Mouse (Mus musculus) intestine, embryonic 16.5 days (tissue): ENCODE measurements around the gene Cux1. TPM values are rescaled to one million over a fixed set of nuclear protein-coding genes. Genes with fewer than 3 reads are reported as not detected.
A peak's percentile ranks its signal among the peaks of the same experiment; 100 is the strongest.
"Not testable (repeated sequence)": the region's sequence is repeated elsewhere in the genome, so short reads cannot be mapped to it uniquely, and the experiment has no call there.

Experiments used
- ATAC-seq: fragments of 200-750 bp; cut with Nextera tagmentation; 2 replicates; pipeline ENCODE4 v1.8.0; 2017; ENCODE audit warnings: moderate TSS enrichment, moderate library complexity
- H3K27ac ChIP-seq: fragments of 300-500 bp; sonication (generic); 2 replicates; pipeline ENCODE4 v1.5.1; 2014; ENCODE audit warnings: mild to moderate bottlenecking, low read length
- H3K27me3 ChIP-seq: fragments of 300-500 bp; sonication (generic); replicated peaks from 2 replicates; pipeline ENCODE4 v1.6.1; 2014; ENCODE audit warnings: low read length, control low read depth, mixed read lengths; ENCODE audit not compliant: control insufficient read depth, insufficient read depth
- H3K36me3 ChIP-seq: fragments of 300-500 bp; sonication (generic); 2 replicates; pipeline ENCODE4 v1.6.1; 2014; ENCODE audit warnings: low read length, control low read depth; ENCODE audit not compliant: control insufficient read depth, insufficient read depth
- H3K4me1 ChIP-seq: fragments of 300-500 bp; sonication (generic); 2 replicates; pipeline ENCODE4 v1.6.1; 2014; ENCODE audit warnings: low read length, control low read depth, mixed read lengths; ENCODE audit not compliant: control insufficient read depth, insufficient read depth
- H3K4me2 ChIP-seq: fragments of 300-500 bp; sonication (generic); 2 replicates; pipeline ENCODE4 v1.6.1; 2014; ENCODE audit warnings: low read depth, low read length, control low read depth
- H3K4me3 ChIP-seq: fragments of 300-500 bp; sonication (generic); 2 replicates; pipeline ENCODE4 v1.5.1; 2014; ENCODE audit warnings: mild to moderate bottlenecking, low read length
- H3K9ac ChIP-seq: fragments of 300-500 bp; sonication (generic); 2 replicates; pipeline ENCODE4 v1.6.1; 2014; ENCODE audit warnings: low read depth, low read length
- H3K9me3 ChIP-seq: fragments of 300-500 bp; sonication (generic); 2 replicates; pipeline ENCODE4 v1.6.1; 2016; ENCODE audit warnings: low read length, control low read depth; ENCODE audit not compliant: control insufficient read depth
- WGBS: fragments of 180-500 bp; shearing (Covaris S2); extraction: QIAGEN DNeasy Blood & Tissue Kit; methylation state at CpG from one replicate; pipeline ENCODE4 v1.1.7; 2014; 5-methylcytosine and 5-hydroxymethylcytosine counted together
- polyA plus RNA-seq: library from polyadenylated mRNA; unstranded; fragments of >200 nt; fragmentation: Nextera tagmentation; extraction: Ambion mirVana; gene quantifications from 2 replicates; pipeline ENCODE4 v1.2.1, GENCODE M21; 2015

Cux1 gene
- polyA plus RNA-seq, 1 experiment from 2014 or later: 62.5 TPM

DNA sequence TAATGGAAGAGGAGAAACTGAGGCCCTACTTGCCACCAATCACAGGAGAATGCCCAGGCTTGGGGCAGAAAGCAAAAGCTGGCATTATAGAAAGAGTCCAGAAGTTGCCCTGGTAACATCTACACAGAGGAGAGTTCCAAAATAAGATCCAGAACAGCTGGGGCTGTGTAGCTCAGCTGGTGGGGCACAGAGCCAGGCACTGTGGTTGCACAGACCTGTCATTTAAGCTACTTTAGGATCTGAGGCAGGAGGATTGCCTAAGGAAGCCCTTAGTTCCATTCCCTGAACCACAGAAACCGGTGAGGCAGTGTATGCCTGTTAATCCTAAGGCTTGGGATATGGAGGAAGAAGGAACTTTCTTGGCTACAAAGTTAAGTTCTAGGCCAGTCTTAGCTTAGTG lies 92.1 kb downstream of the Cux1 start:
- peaks cover 16% of the 10 kb centered on the region for H3K4me1 ChIP-seq
- H3K36me3 ChIP-seq: no peaks in the 10 kb centered on the region
- 88% methylated on average over 1 of the region's 1 CpGs for WGBS
- H3K4me2 ChIP-seq: no peak overlapping the region
- ATAC-seq: no peak
- H3K9ac ChIP-seq: no peak overlapping the region
- H3K4me3 ChIP-seq: no peak overlapping the region
- no peaks in the 10 kb centered on the region for H3K27me3 ChIP-seq
- no peak overlapping the region for H3K27ac ChIP-seq
- no peaks in the 10 kb centered on the region for H3K9me3 ChIP-seq

DNA sequence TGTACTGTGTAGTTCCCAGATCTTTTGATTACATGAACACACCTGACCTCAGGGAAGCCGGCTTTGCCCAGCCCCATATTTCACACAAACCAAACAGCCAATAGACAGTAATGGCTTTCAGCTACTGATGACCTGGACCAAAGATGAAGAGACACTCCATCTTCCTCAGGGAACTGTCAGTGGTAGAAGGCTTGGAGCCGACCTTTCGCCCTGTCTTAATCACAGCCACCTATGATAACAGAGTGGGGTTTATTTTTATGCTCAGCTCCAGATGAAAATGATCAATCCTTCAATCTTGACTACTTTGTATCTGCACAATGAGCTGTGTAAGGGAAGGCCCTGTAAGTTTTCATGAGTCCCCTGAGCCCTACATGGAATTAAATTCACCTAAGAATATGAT lies 93.2 kb downstream of the Cux1 start:
- Histone ChIP-seq H3K4me2 (no peak overlapping the region), H3K4me3 (no peak overlapping the region), H3K27ac (no peak overlapping the region), H3K9ac (no peak overlapping the region), H3K36me3 (no peaks in the 10 kb centered on the region), H3K27me3 (no peaks in the 10 kb centered on the region), H3K9me3 (no peaks in the 10 kb centered on the region), H3K4me1 (peaks cover 12% of the 10 kb centered on the region)
- WGBS: 55% methylated on average over 3 of the region's 3 CpGs
- no peak for ATAC-seq

DNA sequence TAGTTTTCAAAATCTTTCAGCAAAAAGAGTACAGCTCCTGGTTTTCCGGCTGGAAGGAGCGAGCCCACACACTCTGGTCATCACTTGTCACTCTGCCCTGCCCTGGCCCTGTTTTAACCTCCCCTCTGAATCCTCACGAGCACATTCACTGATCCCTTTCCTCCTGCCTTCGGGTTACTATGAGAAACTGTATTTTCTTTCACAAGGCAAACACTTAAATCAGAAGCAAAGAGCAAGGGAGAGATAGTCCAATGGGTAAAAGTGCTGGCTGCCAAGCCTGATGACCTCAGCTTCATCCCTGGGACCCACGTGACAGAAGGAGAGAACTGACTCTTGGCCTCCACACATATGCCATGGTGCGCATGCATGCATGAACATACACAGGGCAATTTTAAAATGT lies 94.0 kb downstream of the Cux1 start:
- H3K27me3 ChIP-seq: no peaks in the 10 kb centered on the region
- ATAC-seq: 0 out of 2 replicates have a peak, but pooled peaks have one; percentile 22
- no peaks in the 10 kb centered on the region for H3K9me3 ChIP-seq
- 48% methylated on average over 6 of the region's 6 CpGs for WGBS
- H3K4me1 ChIP-seq: peaks cover 10% of the 10 kb centered on the region
- no peak overlapping the region for H3K4me2 ChIP-seq
- no peak overlapping the region for H3K9ac ChIP-seq
- no peak overlapping the region for H3K4me3 ChIP-seq
- peak overlapping the region; percentile 33; the same call in 1 of the 2 replicates for H3K27ac ChIP-seq
- no peaks in the 10 kb centered on the region for H3K36me3 ChIP-seq

DNA sequence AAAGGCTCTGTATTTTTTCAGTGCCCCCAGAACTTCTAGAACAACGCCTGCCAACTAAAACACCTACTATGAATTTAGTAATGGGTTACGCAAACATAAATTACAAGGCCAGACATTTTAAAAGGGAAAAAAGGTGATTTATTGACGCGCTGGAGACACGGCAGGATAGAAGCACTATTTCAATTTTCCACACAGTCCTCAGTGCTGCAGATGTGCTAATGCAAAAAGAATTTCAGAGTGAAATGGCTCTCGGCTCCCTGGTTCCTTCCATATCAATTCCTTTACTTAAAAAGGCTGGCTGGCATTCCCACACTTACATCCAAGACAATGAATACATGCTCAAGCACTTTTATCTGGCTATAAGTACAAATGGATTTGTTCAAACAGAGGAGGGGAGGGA lies 94.4 kb downstream of the Cux1 start:
- Histone ChIP-seq H3K27me3 (no peaks in the 10 kb centered on the region), H3K9me3 (no peaks in the 10 kb centered on the region), H3K4me2 (no peak overlapping the region), H3K4me1 (peaks cover 15% of the 10 kb centered on the region), H3K27ac (peak overlapping the region; percentile 33; the same call in 1 of the 2 replicates), H3K4me3 (no peak overlapping the region), H3K36me3 (no peaks in the 10 kb centered on the region), H3K9ac (no peak overlapping the region)
- ATAC-seq: peak; percentile 41; the same call in 1 of the 2 replicates
- 55% methylated on average over 6 of the region's 6 CpGs for WGBS

DNA sequence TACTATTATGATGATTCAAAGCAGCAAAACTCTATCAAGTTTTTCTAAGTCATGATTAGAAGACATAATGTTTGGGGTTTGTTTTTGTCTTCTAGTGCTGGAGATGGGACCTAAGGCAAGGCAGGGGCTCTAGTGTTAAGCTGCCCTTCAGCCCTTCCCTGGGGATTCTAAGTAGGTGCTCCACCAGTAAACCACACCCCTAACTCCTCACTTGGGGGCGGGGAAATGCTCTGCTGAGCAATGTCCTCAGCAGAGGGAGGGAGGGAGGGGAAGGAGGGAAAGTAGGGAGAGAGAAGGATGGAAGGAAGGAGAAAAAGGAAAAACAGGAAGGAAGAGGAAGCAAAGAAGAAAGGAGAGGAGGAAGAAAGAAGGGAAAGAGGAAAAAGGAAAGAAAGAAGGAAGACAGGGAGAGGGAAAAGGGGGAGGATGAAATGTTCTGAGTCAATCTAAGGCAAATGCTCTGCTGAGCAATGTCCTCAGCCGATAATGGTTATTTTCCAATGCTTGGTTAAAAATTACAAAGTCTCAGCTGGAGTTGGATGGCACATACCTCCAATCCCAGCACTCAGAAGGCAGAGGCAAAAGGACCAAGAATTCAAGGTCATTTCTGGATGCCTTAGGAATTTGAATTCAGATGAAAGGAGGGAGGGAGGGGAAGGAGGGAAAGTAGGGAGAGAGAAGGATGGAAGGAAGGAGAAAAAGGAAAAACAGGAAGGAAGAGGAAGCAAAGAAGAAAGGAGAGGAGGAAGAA lies 96.1 kb downstream of the Cux1 start:
- not testable (repeated sequence) for H3K27me3 ChIP-seq, H3K4me3 ChIP-seq, H3K36me3 ChIP-seq, H3K9ac ChIP-seq, H3K27ac ChIP-seq, H3K4me2 ChIP-seq, H3K9me3 ChIP-seq
- WGBS: 20% methylated on average over 2 of the region's 2 CpGs
- ATAC-seq: 0 out of 2 replicates have a peak, but pooled peaks have one; percentile 59
- peaks cover 21% of the 10 kb centered on the region for H3K4me1 ChIP-seq

DNA sequence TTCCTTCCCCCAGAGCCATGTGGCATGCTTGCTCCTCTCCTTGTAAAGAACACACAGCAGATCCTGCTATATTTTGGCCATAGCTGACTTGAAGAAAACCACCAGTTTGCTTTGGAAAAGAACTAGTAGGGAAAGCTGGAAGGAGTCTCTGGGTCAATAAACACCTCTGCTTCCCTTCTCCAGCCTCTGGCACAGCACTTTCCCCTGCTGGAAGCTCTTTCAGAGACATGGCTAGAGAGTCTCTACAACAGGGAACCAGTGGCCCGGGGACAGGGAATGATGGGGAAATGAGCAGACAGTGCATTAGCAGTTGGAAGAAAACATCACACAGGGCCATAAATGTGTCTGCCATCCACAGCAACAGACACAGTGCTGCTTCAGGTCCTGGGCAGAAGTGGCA lies 98.0 kb downstream of the Cux1 start:
- Histone ChIP-seq H3K27ac (no peak overlapping the region), H3K4me2 (no peak overlapping the region), H3K27me3 (no peaks in the 10 kb centered on the region), H3K9me3 (no peaks in the 10 kb centered on the region), H3K36me3 (no peaks in the 10 kb centered on the region), H3K9ac (no peak overlapping the region), H3K4me1 (peaks cover 32% of the 10 kb centered on the region), H3K4me3 (no peak overlapping the region)
- ATAC-seq: no peak
- WGBS: 74% methylated on average over 1 of the region's 1 CpGs

DNA sequence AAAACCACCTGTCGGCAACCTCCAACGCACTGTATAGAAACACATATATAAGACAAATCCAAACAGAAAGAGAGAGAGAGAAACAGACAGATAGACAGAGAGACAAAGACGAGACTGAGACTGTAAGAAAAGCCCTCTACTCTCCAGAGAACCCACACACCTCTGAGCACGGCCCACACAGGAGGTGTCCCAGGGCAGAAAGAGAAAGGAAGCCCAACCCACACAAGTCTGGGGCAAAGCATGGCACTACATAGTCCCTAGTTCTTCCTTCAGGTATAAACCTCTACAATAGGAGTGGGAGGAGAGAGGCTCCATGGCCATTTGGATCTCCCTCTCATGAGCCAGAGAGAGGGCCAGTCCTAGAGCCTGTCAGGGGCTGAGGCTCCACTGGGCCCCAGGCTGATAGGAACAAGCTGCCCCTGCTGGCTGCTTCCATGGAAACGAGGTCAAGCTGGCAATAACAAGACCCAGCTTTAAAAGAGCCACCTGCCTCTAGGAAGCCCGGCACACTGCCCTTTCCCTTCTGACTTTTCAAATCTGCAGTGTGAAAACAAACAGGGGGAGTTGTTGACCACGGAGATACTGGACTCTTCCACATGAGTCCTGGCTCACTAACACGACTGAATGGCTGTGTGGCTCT lies 99.8 kb downstream of the Cux1 start:
- Histone ChIP-seq H3K9me3 (no peaks in the 10 kb centered on the region), H3K27me3 (no peaks in the 10 kb centered on the region), H3K36me3 (no peaks in the 10 kb centered on the region), H3K9ac (peak overlapping the region; percentile 8; the same call in 1 of the 2 replicates), H3K27ac (peak overlapping the region; percentile 21; the same call in 1 of the 2 replicates), H3K4me1 (peaks cover 40% of the 10 kb centered on the region), H3K4me3 (no peak overlapping the region), H3K4me2 (no peak overlapping the region)
- ATAC-seq: peak; percentile 75
- 12% methylated on average over 6 of the region's 8 CpGs for WGBS

DNA sequence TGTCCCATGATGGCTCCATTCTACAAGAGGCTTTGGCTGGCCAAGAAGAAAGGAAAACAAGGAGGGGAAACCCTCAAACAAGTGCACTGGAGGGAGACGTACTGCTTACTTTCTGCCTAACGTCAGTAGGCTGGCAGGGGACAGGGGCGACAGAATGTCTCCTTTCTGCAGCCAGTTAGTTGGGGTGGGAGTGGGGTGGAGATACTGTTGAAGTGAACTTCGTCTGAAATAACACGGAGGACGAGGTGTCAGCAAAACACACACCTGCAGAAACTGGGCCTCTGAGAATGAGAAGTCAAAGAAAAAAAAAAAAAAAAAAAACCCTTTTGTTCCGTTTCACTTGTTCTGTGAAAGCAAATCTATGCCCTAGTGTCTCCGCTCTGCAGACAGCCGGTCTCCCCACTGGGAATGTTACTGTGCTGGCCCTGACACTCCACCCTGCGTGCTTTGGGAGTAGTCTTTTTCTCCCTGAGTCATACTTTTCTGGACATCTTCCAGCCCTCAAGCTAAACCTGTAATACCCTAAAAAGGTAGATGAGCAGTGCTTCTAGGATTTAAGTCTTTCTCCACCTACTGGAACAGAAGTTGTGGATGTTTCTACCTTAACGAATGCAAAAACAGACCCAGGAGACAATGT lies 101.4 kb downstream of the Cux1 start:
- 56% methylated on average over 11 of the region's 11 CpGs for WGBS
- Histone ChIP-seq H3K27me3 (no peaks in the 10 kb centered on the region), H3K27ac (0 out of 2 replicates have a peak overlapping the region, but pooled peaks have one; percentile 21), H3K9me3 (no peaks in the 10 kb centered on the region), H3K36me3 (no peaks in the 10 kb centered on the region), H3K9ac (no peak overlapping the region), H3K4me3 (no peak overlapping the region), H3K4me2 (no peak overlapping the region), H3K4me1 (peaks cover 35% of the 10 kb centered on the region)
- ATAC-seq: no peak

DNA sequence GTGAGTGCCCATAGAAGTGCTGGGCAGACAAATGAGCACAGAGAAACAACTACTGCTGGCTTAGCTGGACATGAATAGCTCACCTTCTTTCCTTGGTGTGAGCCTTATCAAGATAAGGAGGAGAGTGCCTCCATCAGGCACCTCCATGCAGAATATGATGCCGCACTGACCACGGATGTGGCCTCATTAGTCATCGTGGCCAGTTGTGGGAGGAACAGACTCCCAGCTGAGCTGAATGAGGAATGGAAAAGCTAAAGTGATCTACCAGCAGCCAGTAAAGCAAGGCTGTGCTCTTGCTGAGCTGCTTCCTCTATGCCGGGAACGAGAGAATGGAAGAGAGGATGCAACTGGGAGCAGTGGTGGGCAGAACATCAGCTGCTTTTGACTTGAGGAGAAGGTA lies 101.9 kb downstream of the Cux1 start:
- Histone ChIP-seq H3K27ac (no peak overlapping the region), H3K9ac (no peak overlapping the region), H3K4me2 (no peak overlapping the region), H3K4me1 (peaks cover 35% of the 10 kb centered on the region), H3K36me3 (no peaks in the 10 kb centered on the region), H3K9me3 (no peaks in the 10 kb centered on the region), H3K27me3 (no peaks in the 10 kb centered on the region), H3K4me3 (no peak overlapping the region)
- no peak for ATAC-seq
- WGBS: 59% methylated on average over 5 of the region's 5 CpGs
